Mouse (Mus musculus): ENCODE data around the gene Dcaf4. TPM values are rescaled to one million over a fixed set of nuclear protein-coding genes. Genes with fewer than 3 reads are reported as not detected.

The Dcaf4 gene
- polyA plus RNA-seq, 1 experiment from 2014 or later, result 27.3 TPM

GRCm38 (mm10) chr12:83486671-83487461 is 33.4 kb upstream of the Dcaf4 start:
- Histone ChIP-seq H3K27me3 (replicated peaks) (no peaks in the 10 kb centered on the region), H3K9me3 (no peaks in the 10 kb centered on the region), H3K9ac (peak overlapping the region; percentile 67), H3K36me3 (no peaks in the 10 kb centered on the region), H3K4me3 (replicated peaks) (peak overlapping the region; percentile 69), H3K27ac (peak overlapping the region; percentile 76), H3K4me1 (replicated peaks) (peaks cover 19% of the 10 kb centered on the region), H3K4me2 (replicated peaks) (peak overlapping the region; percentile 99)
- under 1% methylated on average over 67 of the region's 73 CpGs for WGBS
- peak; percentile 69 for ATAC-seq

- under 1% methylated on average over 31 of the region's 31 CpGs for WGBS
- H3K27me3 ChIP-seq (replicated peaks), result no peaks in the 10 kb centered on the region
- H3K4me2 ChIP-seq (replicated peaks), result peak within 1 kb of the TSS; percentile 99
- no peaks in the 10 kb centered on the region for H3K9me3 ChIP-seq
- peak within 1 kb of the TSS; percentile 67 for H3K9ac ChIP-seq
- H3K4me1 ChIP-seq (replicated peaks), result peaks cover 19% of the 10 kb centered on the region
- H3K36me3 ChIP-seq, result no peaks in the 10 kb centered on the region
- peak within 1 kb of the TSS; percentile 76 for H3K27ac ChIP-seq
- peak; percentile 97 for ATAC-seq
- peak within 1 kb of the TSS; percentile 69 for H3K4me3 ChIP-seq (replicated peaks)
Measured at GRCm38 (mm10) chr12:83487476-83487991, 32.7 kb upstream of the Dcaf4 start, which contains the start of gene Dpf3. TSS of gene Dpf3 (minus strand) at chr12:83487716.

- WGBS, result under 1% methylated on average over 29 of the region's 29 CpGs
Measured at GRCm38 (mm10) chr12:83488211-83488941, 31.9 kb upstream of the Dcaf4 start.

GRCm38 (mm10) chr12:83489748-83490147 is 30.5 kb upstream of the Dcaf4 start:
- Histone ChIP-seq H3K9me3 (no peaks in the 10 kb centered on the region), H3K27me3 (replicated peaks) (no peaks in the 10 kb centered on the region), H3K4me1 (replicated peaks) (peaks cover 17% of the 10 kb centered on the region), H3K4me3 (replicated peaks) (no peak overlapping the region), H3K27ac (no peak overlapping the region), H3K9ac (no peak overlapping the region), H3K36me3 (no peaks in the 10 kb centered on the region), H3K4me2 (replicated peaks) (no peak overlapping the region)
- 36% methylated on average over 2 of the region's 2 CpGs for WGBS
- no peak for ATAC-seq

More at GRCm38 (mm10) chr12:83488211-83488941, 31.9 kb upstream of the Dcaf4 start:
- Histone ChIP-seq H3K36me3 (no peaks in the 10 kb centered on the region), H3K27me3 (replicated peaks) (no peaks in the 10 kb centered on the region), H3K4me3 (replicated peaks) (peak overlapping the region; percentile 69), H3K9me3 (no peaks in the 10 kb centered on the region), H3K9ac (peak overlapping the region; percentile 29), H3K4me1 (replicated peaks) (peaks cover 19% of the 10 kb centered on the region), H3K4me2 (replicated peaks) (peak overlapping the region; percentile 99), H3K27ac (peak overlapping the region; percentile 2; the same call in 1 of the 2 replicates)
- ATAC-seq, result peak; percentile 40

GRCm38 (mm10) chr12:83491609-83492008 is 28.7 kb upstream of the Dcaf4 start:
- Histone ChIP-seq H3K9me3 (no peaks in the 10 kb centered on the region), H3K4me2 (replicated peaks) (no peak overlapping the region), H3K27me3 (replicated peaks) (no peaks in the 10 kb centered on the region), H3K36me3 (no peaks in the 10 kb centered on the region), H3K4me3 (replicated peaks) (no peak overlapping the region), H3K27ac (no peak overlapping the region), H3K9ac (no peak overlapping the region), H3K4me1 (replicated peaks) (peaks cover 4% of the 10 kb centered on the region; the same call in 1 of the 2 replicates)
- no peak for ATAC-seq
- WGBS, result 65% methylated on average over 1 of the region's 1 CpGs

GRCm38 (mm10) chr12:83492808-83493207 is 27.5 kb upstream of the Dcaf4 start:
- WGBS, result 75% methylated on average over 3 of the region's 3 CpGs

GRCm38 (mm10) chr12:83494196-83494595 is 26.1 kb upstream of the Dcaf4 start:
- Histone ChIP-seq H3K4me2 (replicated peaks) (no peak overlapping the region), H3K9ac (no peak overlapping the region), H3K36me3 (no peaks in the 10 kb centered on the region), H3K4me1 (replicated peaks) (no peaks in the 10 kb centered on the region), H3K27ac (no peak overlapping the region), H3K27me3 (replicated peaks) (no peaks in the 10 kb centered on the region), H3K4me3 (replicated peaks) (no peak overlapping the region), H3K9me3 (no peaks in the 10 kb centered on the region)
- WGBS, result 85% methylated on average over 9 of the region's 9 CpGs
- ATAC-seq, result no peak

More at GRCm38 (mm10) chr12:83492808-83493207, 27.5 kb upstream of the Dcaf4 start:
- Histone ChIP-seq H3K27ac (no peak overlapping the region), H3K9ac (no peak overlapping the region), H3K4me3 (replicated peaks) (no peak overlapping the region), H3K4me2 (replicated peaks) (no peak overlapping the region), H3K36me3 (no peaks in the 10 kb centered on the region), H3K27me3 (replicated peaks) (no peaks in the 10 kb centered on the region), H3K4me1 (replicated peaks) (peaks cover 4% of the 10 kb centered on the region; the same call in 1 of the 2 replicates), H3K9me3 (no peaks in the 10 kb centered on the region)
- ATAC-seq, result no peak

GRCm38 (mm10) chr12:83495248-83495960 is 24.9 kb upstream of the Dcaf4 start:
- H3K27ac ChIP-seq, result no peak overlapping the region
- H3K4me2 ChIP-seq (replicated peaks), result no peak overlapping the region
- H3K9ac ChIP-seq, result no peak overlapping the region
- no peak overlapping the region for H3K4me3 ChIP-seq (replicated peaks)
- H3K27me3 ChIP-seq (replicated peaks), result no peaks in the 10 kb centered on the region
- no peaks in the 10 kb centered on the region for H3K9me3 ChIP-seq
- ATAC-seq, result no peak
- no peaks in the 10 kb centered on the region for H3K4me1 ChIP-seq (replicated peaks)
- 65% methylated on average over 4 of the region's 4 CpGs for WGBS
- H3K36me3 ChIP-seq, result no peaks in the 10 kb centered on the region

- H3K4me1 ChIP-seq (replicated peaks), result no peaks in the 10 kb centered on the region
- no peaks in the 10 kb centered on the region for H3K27me3 ChIP-seq (replicated peaks)
- H3K4me2 ChIP-seq (replicated peaks), result no peak overlapping the region
- H3K9me3 ChIP-seq, result no peaks in the 10 kb centered on the region
- no peaks in the 10 kb centered on the region for H3K36me3 ChIP-seq
- WGBS, result 56% methylated on average over 9 of the region's 9 CpGs
- no peak for ATAC-seq
- no peak overlapping the region for H3K27ac ChIP-seq
- H3K4me3 ChIP-seq (replicated peaks), result no peak overlapping the region
- no peak overlapping the region for H3K9ac ChIP-seq
Measured at GRCm38 (mm10) chr12:83495961-83496282, 24.3 kb upstream of the Dcaf4 start.

GRCm38 (mm10) chr12:83496336-83496735 is 23.9 kb upstream of the Dcaf4 start:
- H3K9me3 ChIP-seq, result no peaks in the 10 kb centered on the region
- no peak overlapping the region for H3K27ac ChIP-seq
- no peak overlapping the region for H3K4me2 ChIP-seq (replicated peaks)
- H3K36me3 ChIP-seq, result no peaks in the 10 kb centered on the region
- 70% methylated on average over 4 of the region's 4 CpGs for WGBS
- no peaks in the 10 kb centered on the region for H3K27me3 ChIP-seq (replicated peaks)
- H3K9ac ChIP-seq, result no peak overlapping the region
- no peaks in the 10 kb centered on the region for H3K4me1 ChIP-seq (replicated peaks)
- no peak overlapping the region for H3K4me3 ChIP-seq (replicated peaks)
- no peak for ATAC-seq

- Histone ChIP-seq H3K27me3 (replicated peaks) (no peaks in the 10 kb centered on the region), H3K27ac (no peak overlapping the region), H3K9ac (no peak overlapping the region), H3K4me1 (replicated peaks) (no peaks in the 10 kb centered on the region), H3K36me3 (no peaks in the 10 kb centered on the region), H3K4me2 (replicated peaks) (no peak overlapping the region), H3K9me3 (no peaks in the 10 kb centered on the region), H3K4me3 (replicated peaks) (no peak overlapping the region)
- ATAC-seq, result no peak
- WGBS, result 92% methylated on average over 6 of the region's 6 CpGs
Measured at GRCm38 (mm10) chr12:83496736-83497135, 23.5 kb upstream of the Dcaf4 start.

GRCm38 (mm10) chr12:83497959-83498358 is 22.3 kb upstream of the Dcaf4 start:
- Histone ChIP-seq H3K4me3 (replicated peaks) (no peak overlapping the region), H3K9me3 (no peaks in the 10 kb centered on the region), H3K36me3 (no peaks in the 10 kb centered on the region), H3K27ac (no peak overlapping the region), H3K27me3 (replicated peaks) (no peaks in the 10 kb centered on the region), H3K9ac (no peak overlapping the region), H3K4me1 (replicated peaks) (no peaks in the 10 kb centered on the region), H3K4me2 (replicated peaks) (no peak overlapping the region)
- ATAC-seq, result no peak
- 77% methylated on average over 3 of the region's 3 CpGs for WGBS

Data from intestine, embryonic 15.5 days (tissue).